Mouse (Mus musculus): ENCODE measurements around the gene Rraga.

Gene Rraga

GRCm38 (mm10) chr4:86575283-86575983, at the start of gene Rraga:
TSS of gene Rraga (plus strand) at chr4:86575668.
- peak; percentile 95 to 96 for DNase-seq (ENCODE audit: low spot score in 2 of 2)

- DNase-seq (ENCODE audit: low spot score in 2 of 2) = no peak
These were observed 48.0 kb upstream of the Rraga start for GRCm38 (mm10) chr4:86527162-86528136.

- DNase-seq (ENCODE audit: low spot score in 2 of 2) = no peak
These were observed 46.3 kb upstream of the Rraga start for GRCm38 (mm10) chr4:86529161-86529560.

- no peak for DNase-seq (ENCODE audit: low spot score in 2 of 2)
These were observed 41.9 kb upstream of the Rraga start for GRCm38 (mm10) chr4:86533406-86534090.

- DNase-seq (ENCODE audit: low spot score in 2 of 2) = no peak
These were observed 41.4 kb upstream of the Rraga start for GRCm38 (mm10) chr4:86534091-86534481.

GRCm38 (mm10) chr4:86537972-86538371, 37.5 kb upstream of the Rraga start:
- peak; percentile 4 to 39 for DNase-seq (ENCODE audit: low spot score in 2 of 2)

GRCm38 (mm10) chr4:86538936-86539335, 36.5 kb upstream of the Rraga start:
- DNase-seq (ENCODE audit: low spot score in 2 of 2) = no peak

GRCm38 (mm10) chr4:86541573-86541972, 33.9 kb upstream of the Rraga start:
- no peak for DNase-seq (ENCODE audit: low spot score in 2 of 2)

GRCm38 (mm10) chr4:86543999-86544398, 31.5 kb upstream of the Rraga start:
- DNase-seq (ENCODE audit: low spot score in 2 of 2) = no peak

- no peak for DNase-seq (ENCODE audit: low spot score in 2 of 2)
These were observed 29.9 kb upstream of the Rraga start for GRCm38 (mm10) chr4:86545615-86546014.

GRCm38 (mm10) chr4:86548332-86548731, 27.1 kb upstream of the Rraga start:
- DNase-seq (ENCODE audit: low spot score in 2 of 2) = no peak

- peak in 1 of 2 experiments; percentile 6 for DNase-seq (ENCODE audit: low spot score in 2 of 2)
These were observed 20.3 kb upstream of the Rraga start for GRCm38 (mm10) chr4:86555035-86555707.

GRCm38 (mm10) chr4:86557371-86557770, 18.1 kb upstream of the Rraga start:
- DNase-seq (ENCODE audit: low spot score in 2 of 2) = no peak

- no peak for DNase-seq (ENCODE audit: low spot score in 2 of 2)
These were observed 17.2 kb upstream of the Rraga start, which contains the start of gene Saxo1 for GRCm38 (mm10) chr4:86558228-86558627. TSS of gene Saxo1 (minus strand) at chr4:86558328.

- no peak for DNase-seq (ENCODE audit: low spot score in 2 of 2)
These were observed 16.5 kb upstream of the Rraga start for GRCm38 (mm10) chr4:86559006-86559405.

- no peak for DNase-seq (ENCODE audit: low spot score in 2 of 2)
These were observed 14.4 kb upstream of the Rraga start for GRCm38 (mm10) chr4:86561061-86561460.

- no peak for DNase-seq (ENCODE audit: low spot score in 2 of 2)
These were observed 557 bp upstream of the Rraga start for GRCm38 (mm10) chr4:86574939-86575282.

GRCm38 (mm10) chr4:86576120-86576541, 663 bp downstream of the Rraga start:
- no peak for DNase-seq (ENCODE audit: low spot score in 2 of 2)

- DNase-seq (ENCODE audit: low spot score in 2 of 2) = no peak
These were observed 1.3 kb downstream of the Rraga start for GRCm38 (mm10) chr4:86576630-86577225.

GRCm38 (mm10) chr4:86580056-86580455, 4.6 kb downstream of the Rraga start:
- peak in 1 of 2 experiments; percentile 42 for DNase-seq (ENCODE audit: low spot score in 2 of 2)

GRCm38 (mm10) chr4:86580591-86580990, 5.1 kb downstream of the Rraga start:
- DNase-seq (ENCODE audit: low spot score in 2 of 2) = peak in 1 of 2 experiments; percentile 4

Data from natural killer cell, adult 2 months (primary cell).